Mouse (Mus musculus) erythroblast, embryonic 14.5 days (primary cell): ENCODE results near the gene Klf7.

ENCODE experiments used
- GATA1 ChIP-seq: IDR thresholded peaks from 2 replicates; pipeline ENCODE4 v1.6.1; 2012; ENCODE audit warnings: low read length, inconsistent platforms, mixed read lengths
- TAL1 ChIP-seq: IDR thresholded peaks from 3 replicates; pipeline ENCODE4 v1.6.1; 2012; ENCODE audit warnings: low read length, inconsistent platforms, mixed read lengths

GRCm38 (mm10) chr1:64021986-64022385 lies 100.1 kb downstream of the Klf7 start:
- TF ChIP-seq GATA1 (no peak), TAL1 (no peak)
